Mouse (Mus musculus) T-helper 1 cell (primary cell): ENCODE measurements around the gene Syvn1.

Experiments
- in situ Hi-C: fragments of 300-600 bp; cut with MboI, MseI; formaldehyde crosslinking; loops from one replicate; pipeline ENCODE4 v1.15.1; 2025; ENCODE audit warnings: high pct_unique_total_duplicates

The Syvn1 gene

GRCm38 (mm10) chr19:6067011-6067723 lies 20.8 kb downstream of the Syvn1 start:
- in situ Hi-C loops, result loop anchor here (10.0 kb wide), 2 partner anchors 48 to 268 kb away; partner anchors contain the start of genes Men1 and Sac3d1

- in situ Hi-C loops, result loop anchor here (10.0 kb wide), 2 partner anchors 47 to 267 kb away; partner anchors contain the start of genes Men1 and Sac3d1
These were observed 21.5 kb downstream of the Syvn1 start, which contains the start of gene Tm7sf2 for GRCm38 (mm10) chr19:6067724-6068415. TSS of gene Tm7sf2 (minus strand) at chr19:6068373.

- in situ Hi-C loops, result loop anchor here (10.0 kb wide), 2 partner anchors 46 to 266 kb away; partner anchors contain the start of genes Men1 and Sac3d1
These were observed 22.6 kb downstream of the Syvn1 start for GRCm38 (mm10) chr19:6068951-6069350.

- in situ Hi-C loops, result loop anchor here (10.0 kb wide), 2 partner anchors 45 to 265 kb away; partner anchors contain the start of genes Men1 and Sac3d1
These were observed 23.5 kb downstream of the Syvn1 start for GRCm38 (mm10) chr19:6069851-6070250.

- in situ Hi-C loops, result no loop called here
These were observed 24.3 kb downstream of the Syvn1 start for GRCm38 (mm10) chr19:6070571-6071250.

GRCm38 (mm10) chr19:6071261-6071660 lies 24.9 kb downstream of the Syvn1 start:
- in situ Hi-C loops, result no loop called here

- in situ Hi-C loops, result no loop called here
These were observed 27.5 kb downstream of the Syvn1 start for GRCm38 (mm10) chr19:6073889-6074288.

GRCm38 (mm10) chr19:6076564-6077393 lies 30.4 kb downstream of the Syvn1 start, which contains the start of gene Vps51:
TSS of gene Vps51 (minus strand) at chr19:6077231.
- in situ Hi-C loops, result no loop called here

GRCm38 (mm10) chr19:6079983-6080480 lies 33.7 kb downstream of the Syvn1 start, which contains the start of gene Tmem262:
TSS of gene Tmem262 (plus strand) at chr19:6080033.
- in situ Hi-C loops, result loop anchor here (5.0 kb wide), 2 partner anchors 33 to 37 kb away; partner anchors contain the start of genes Sac3d1 and Syvn1

GRCm38 (mm10) chr19:6082156-6082555 lies 35.8 kb downstream of the Syvn1 start, which contains the start of gene Gm28374:
TSS of gene Gm28374 (minus strand) at chr19:6082256.
- in situ Hi-C loops, result loop anchor here (5.0 kb wide), 2 partner anchors 35 kb away; partner anchors contain the start of genes Sac3d1 and Syvn1

- in situ Hi-C loops, result loop anchor here (5.0 kb wide), 2 partner anchors 33 to 37 kb away; partner anchors contain the start of genes Sac3d1 and Syvn1
These were observed 38.3 kb downstream of the Syvn1 start, which contains the start of the genes Zfpl1 and Cdca5 for GRCm38 (mm10) chr19:6084478-6085248. TSS of gene Zfpl1 (minus strand) at chr19:6084956. TSS of gene Cdca5 (plus strand) at chr19:6084983.

GRCm38 (mm10) chr19:6085417-6085879 lies 39.1 kb downstream of the Syvn1 start:
- in situ Hi-C loops, result no loop called here

GRCm38 (mm10) chr19:6088841-6089240 lies 42.5 kb downstream of the Syvn1 start:
- in situ Hi-C loops, result no loop called here

- in situ Hi-C loops, result no loop called here
These were observed 47.7 kb downstream of the Syvn1 start, which contains the start of gene AC131692.1 for GRCm38 (mm10) chr19:6094119-6094518. TSS of gene AC131692.1 (plus strand) at chr19:6094419.

- in situ Hi-C loops, result no loop called here
These were observed 51.5 kb downstream of the Syvn1 start for GRCm38 (mm10) chr19:6097847-6098246.

GRCm38 (mm10) chr19:6101186-6101585 lies 54.8 kb downstream of the Syvn1 start:
- in situ Hi-C loops, result no loop called here

GRCm38 (mm10) chr19:6102169-6102853 lies 55.9 kb downstream of the Syvn1 start:
- in situ Hi-C loops, result no loop called here
